Comparison of ENCODE assay signal across 8 mouse cellular contexts in the genomic region with DNA sequence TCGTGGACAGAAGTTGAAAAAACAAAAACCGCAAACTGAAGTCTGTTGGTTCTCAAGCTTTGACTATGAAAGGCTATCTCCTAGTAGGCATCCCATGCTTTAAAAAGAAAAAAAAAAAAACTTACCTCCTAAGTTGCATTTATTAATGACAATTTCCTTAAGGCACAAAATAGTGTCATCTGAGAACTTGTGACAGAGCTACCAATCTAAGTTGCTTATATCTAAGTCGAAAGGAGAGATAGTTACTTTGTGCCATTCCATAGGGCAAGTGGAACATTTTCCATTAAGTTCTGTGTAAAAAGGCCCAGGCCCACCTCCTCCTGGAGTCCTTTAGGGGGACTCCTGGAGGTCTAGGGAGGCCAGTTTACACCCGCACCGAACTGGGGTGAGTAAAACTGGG. TPM values are rescaled to one million over a fixed set of nuclear protein-coding genes. Genes with fewer than 3 reads are reported as not detected.
A peak's percentile ranks its signal among the peaks of the same experiment; 100 is the strongest.
DNase-seq lines count a peak whose midpoint lies in the region; ATAC-seq lines count a peak whose summit lies in the region.

No protein-coding gene starts in this region.

- no peak overlapping the region for H3K9ac ChIP-seq in hindbrain, embryonic 11.5 days (ENCODE audit: low read depth, low read length)
- no peak overlapping the region; the same call in 1 of the 2 replicates for H3K9ac ChIP-seq in hindbrain, embryonic 15.5 days
- no peak overlapping the region for H3K9ac ChIP-seq in midbrain, embryonic 14.5 days (replicated peaks; ENCODE audit: low read length)

- peak overlapping the region; percentile 98 for H3K27ac ChIP-seq in hindbrain, embryonic 10.5 days
- no peak overlapping the region for H3K27ac ChIP-seq in hindbrain, embryonic 11.5 days (ENCODE audit: low read depth, low read length)
- peak overlapping the region; percentile 79 for H3K27ac ChIP-seq in hindbrain, embryonic 15.5 days (replicated peaks)
- no peak overlapping the region for H3K27ac ChIP-seq in midbrain, embryonic 14.5 days (replicated peaks; ENCODE audit: low read depth, low read length)

- no peaks in the 10 kb centered on the region for H3K9me3 ChIP-seq in hindbrain, embryonic 10.5 days
- no peaks in the 10 kb centered on the region for H3K9me3 ChIP-seq in hindbrain, embryonic 11.5 days (ENCODE audit: control insufficient read depth, low read length)
- no peaks in the 10 kb centered on the region for H3K9me3 ChIP-seq in hindbrain, embryonic 15.5 days
- no peaks in the 10 kb centered on the region for H3K9me3 ChIP-seq in midbrain, embryonic 14.5 days (ENCODE audit: control insufficient read depth, low read length)

- WGBS in hindbrain, embryonic 10.5 days: 67% methylated on average over 5 of the region's 5 CpGs
- WGBS in hindbrain, embryonic 11.5 days: 74% methylated on average over 5 of the region's 5 CpGs
- WGBS in hindbrain, embryonic 15.5 days: 71% methylated on average over 5 of the region's 5 CpGs
- WGBS in midbrain, embryonic 14.5 days: 70% methylated on average over 5 of the region's 5 CpGs

- ATAC-seq in hindbrain, embryonic 11.5 days (ENCODE audit: low FRiP score): no peak
- ATAC-seq in hindbrain, embryonic 15.5 days (ENCODE audit: low FRiP score, low read depth): no peak
- no peak for ATAC-seq in midbrain, embryonic 14.5 days (ENCODE audit: low FRiP score, low TSS enrichment)

- H3K4me1 ChIP-seq in hindbrain, embryonic 10.5 days (replicated peaks): peaks cover 41% of the 10 kb centered on the region
- H3K4me1 ChIP-seq in hindbrain, embryonic 11.5 days (replicated peaks; ENCODE audit: control insufficient read depth, insufficient read depth, low read length): no peaks in the 10 kb centered on the region
- H3K4me1 ChIP-seq in hindbrain, embryonic 15.5 days (replicated peaks): peaks cover 21% of the 10 kb centered on the region
- H3K4me1 ChIP-seq in midbrain, embryonic 14.5 days (ENCODE audit: control insufficient read depth, insufficient read depth, low read length): peaks cover 8% of the 10 kb centered on the region; the same call in 1 of the 2 replicates

- DNase-seq in hindbrain, embryonic 10.5 days (ENCODE audit: low spot score): no peak
- DNase-seq in hindbrain, embryonic 11.5 days (ENCODE audit: low spot score): no peak
- DNase-seq in c-Kit-positive CD71-positive TER-119-positive erythroid progenitor cells, embryonic 14.5 days (ENCODE audit: low spot score): peak; percentile 34
- no peak for DNase-seq in midbrain, embryonic 14.5 days
- DNase-seq in left cerebral cortex, adult 18-20 months (ENCODE audit: low spot score in 2 of 2): no peak
- DNase-seq in retina, postnatal 1 day: no peak
- no peak for DNase-seq in right cerebral cortex, postnatal 36 days (ENCODE audit: low spot score in 2 of 2)

- no peak overlapping the region for H3K4me2 ChIP-seq in hindbrain, embryonic 11.5 days (replicated peaks; ENCODE audit: low read depth, low read length)
- H3K4me2 ChIP-seq in hindbrain, embryonic 15.5 days: peak overlapping the region; percentile 75
- peak overlapping the region; percentile 73 for H3K4me2 ChIP-seq in midbrain, embryonic 14.5 days (ENCODE audit: low read length)

- H3K36me3 ChIP-seq in hindbrain, embryonic 10.5 days: peaks cover 23% of the 10 kb centered on the region
- H3K36me3 ChIP-seq in hindbrain, embryonic 11.5 days (ENCODE audit: control insufficient read depth, insufficient read depth, low read length): no peaks in the 10 kb centered on the region
- peaks cover 16% of the 10 kb centered on the region for H3K36me3 ChIP-seq in hindbrain, embryonic 15.5 days
- H3K36me3 ChIP-seq in midbrain, embryonic 14.5 days (ENCODE audit: control insufficient read depth, insufficient read depth, low read length): peaks cover 10% of the 10 kb centered on the region; the same call in 1 of the 2 replicates

- H3K4me3 ChIP-seq in hindbrain, embryonic 10.5 days: peak overlapping the region; percentile 98
- H3K4me3 ChIP-seq in hindbrain, embryonic 11.5 days (ENCODE audit: low read depth, low read length): no peak overlapping the region
- peak overlapping the region; percentile 69 for H3K4me3 ChIP-seq in hindbrain, embryonic 15.5 days
- no peak overlapping the region for H3K4me3 ChIP-seq in midbrain, embryonic 14.5 days (replicated peaks; ENCODE audit: low read depth, low read length)

- 0 out of 2 replicates have a peak, but pooled peaks cover 2% of the 10 kb centered on the region for H3K27me3 ChIP-seq in hindbrain, embryonic 10.5 days (ENCODE audit: insufficient read depth, poor library complexity, severe bottlenecking)
- no peaks in the 10 kb centered on the region for H3K27me3 ChIP-seq in hindbrain, embryonic 11.5 days (ENCODE audit: control insufficient read depth, insufficient read depth, low read length)
- no peaks in the 10 kb centered on the region for H3K27me3 ChIP-seq in hindbrain, embryonic 15.5 days
- H3K27me3 ChIP-seq in midbrain, embryonic 14.5 days (ENCODE audit: control insufficient read depth, insufficient read depth, low read length): no peaks in the 10 kb centered on the region

RNA-seq across cellular contexts. Expression of a gene that starts 10.7 kb away (rescaled TPM):
- polyA plus RNA-seq in hindbrain, embryonic 10.5 days (2016; fragmentation: Nextera tagmentation; extraction: Ambion mirVana): 120 and 147 TPM in 2 replicates
- 105 and 118 TPM in 2 replicates for polyA plus RNA-seq in hindbrain, embryonic 11.5 days (2014; fragmentation: Nextera tagmentation; extraction: Ambion mirVana)
- polyA plus RNA-seq in hindbrain, embryonic 15.5 days (2015; fragmentation: Nextera tagmentation; extraction: Ambion mirVana): 43.8 and 44.8 TPM in 2 replicates
- 31.3 and 47.8 TPM in 2 replicates for polyA plus RNA-seq in midbrain, embryonic 14.5 days (2014; fragmentation: Nextera tagmentation; extraction: Ambion mirVana)
- 10 to 100 TPM; 19.8 to 27.7 TPM for total RNA-seq in left cerebral cortex, adult 18-20 months (2021)

Comparison
In these comparisons a context has a peak if more than half of its experiments do, and no peak if none do; other contexts are left out.
1. H3K27ac ChIP-seq: peak in hindbrain, embryonic 10.5 days (single experiment) and hindbrain, embryonic 15.5 days (single experiment); none in hindbrain, embryonic 11.5 days (single experiment) and midbrain, embryonic 14.5 days (single experiment).
2. H3K4me3 ChIP-seq: peak in hindbrain, embryonic 10.5 days (single experiment) and hindbrain, embryonic 15.5 days (single experiment); none in hindbrain, embryonic 11.5 days (single experiment) and midbrain, embryonic 14.5 days (single experiment).